Mouse (Mus musculus): ENCODE measurements around the gene Sema4b. TPM values are rescaled to one million over a fixed set of nuclear protein-coding genes. Genes with fewer than 3 reads are reported as not detected.

Gene Sema4b
- total and polyA plus RNA-seq, 2 experiments from 2014 or later = 29.2 to 43.7 TPM

DNA sequence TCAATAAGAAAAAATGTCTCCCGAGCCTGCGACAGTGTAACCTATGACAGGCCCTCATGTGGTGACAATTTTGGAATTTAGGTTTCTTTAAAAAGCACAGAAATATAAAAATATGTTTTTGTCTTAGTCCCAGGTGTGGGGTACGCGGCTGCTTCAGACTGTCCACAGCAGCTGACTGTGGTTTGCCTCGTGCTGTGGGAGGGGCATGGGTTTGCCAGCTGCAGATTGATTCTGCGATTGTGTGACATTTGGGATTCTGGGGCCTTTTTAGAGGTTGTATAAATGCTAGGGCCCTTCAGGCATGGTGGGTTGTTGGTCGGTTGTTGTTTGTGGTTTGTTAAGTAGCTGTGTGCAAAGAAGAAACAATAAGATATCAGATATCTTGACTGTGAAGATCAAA, 18.3 kb downstream of the Sema4b start:
- no peak overlapping the region for H3K9ac ChIP-seq (replicated peaks; ENCODE audit: low read length, poor library complexity, severe bottlenecking)
- no peak for DNase-seq (ENCODE audit: low spot score)
- H3K4me1 ChIP-seq (ENCODE audit: insufficient read depth, low read length) = peaks cover 8% of the 10 kb centered on the region
- WGBS = 89% methylated on average over 7 of the region's 7 CpGs
- no peak overlapping the region for H3K27ac ChIP-seq (ENCODE audit: low read depth, low read length)
- H3K4me3 ChIP-seq (ENCODE audit: low read depth, low read length) = no peak overlapping the region
- H3K9me3 ChIP-seq (ENCODE audit: low read length) = no peaks in the 10 kb centered on the region
- 0 out of 2 replicates have a peak, but pooled peaks cover 3% of the 10 kb centered on the region for H3K36me3 ChIP-seq (ENCODE audit: insufficient read depth, low read length)
- no peak for TF ChIP-seq CTCF (IDR thresholded peaks at IDR 0.05)
- H3K4me2 ChIP-seq (ENCODE audit: low read depth, low read length, poor library complexity, severe bottlenecking) = no peak overlapping the region
- H3K27me3 ChIP-seq (ENCODE audit: insufficient read depth, low read length) = no peaks in the 10 kb centered on the region
- ATAC-seq (ENCODE audit: low FRiP score) = no peak

DNA sequence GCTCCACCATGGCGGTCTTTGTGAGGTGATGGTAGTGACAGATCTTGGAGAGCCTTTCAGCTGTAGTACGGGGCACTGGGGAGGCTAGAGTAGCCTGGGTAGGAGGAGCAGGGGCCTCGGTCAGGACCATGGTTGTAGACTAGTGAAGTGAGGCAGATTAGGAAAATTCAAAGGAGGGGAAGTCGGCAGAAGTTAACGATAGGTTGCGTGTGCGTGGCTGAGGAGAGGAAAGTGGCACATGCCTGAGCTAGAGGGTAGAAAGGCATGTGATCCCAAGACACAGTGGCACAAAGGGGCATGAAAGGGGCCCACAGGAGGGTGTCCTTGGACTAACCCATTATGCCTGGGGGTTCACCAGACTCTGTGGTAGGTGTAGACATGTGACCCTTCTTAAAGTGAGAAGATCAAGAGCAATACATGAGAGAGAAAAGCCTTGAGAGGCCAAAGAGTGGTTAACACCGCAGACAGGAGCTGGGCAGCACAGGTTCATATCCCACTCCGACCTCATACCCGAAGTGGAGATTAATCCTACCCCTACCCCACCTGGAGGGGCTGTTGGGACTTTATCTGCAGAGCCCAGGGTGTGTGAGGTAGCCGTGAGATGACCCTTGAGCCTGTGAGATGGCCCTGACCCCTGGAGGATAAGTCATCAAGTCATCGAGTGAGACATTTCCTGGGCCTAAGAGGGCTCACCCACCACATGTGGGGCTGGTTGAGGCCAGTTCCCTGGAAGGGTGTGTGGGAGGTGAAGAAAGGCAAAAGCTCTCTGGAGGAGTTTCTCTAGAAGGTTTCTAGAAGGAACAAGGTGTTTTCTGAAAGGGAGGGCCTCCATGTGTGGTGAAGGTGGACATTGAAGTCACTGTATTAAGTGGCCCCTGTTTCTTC, 19.3 kb downstream of the Sema4b start:
- WGBS = 88% methylated on average over 12 of the region's 12 CpGs
- DNase-seq (ENCODE audit: low spot score) = no peak
- no peak for TF ChIP-seq CTCF (IDR thresholded peaks at IDR 0.05)
- H3K4me3 ChIP-seq (ENCODE audit: low read depth, low read length) = no peak overlapping the region
- peaks cover 5% of the 10 kb centered on the region for H3K4me1 ChIP-seq (ENCODE audit: insufficient read depth, low read length)
- no peak overlapping the region for H3K4me2 ChIP-seq (ENCODE audit: low read depth, low read length, poor library complexity, severe bottlenecking)
- no peak overlapping the region for H3K27ac ChIP-seq (ENCODE audit: low read depth, low read length)
- no peak for ATAC-seq (ENCODE audit: low FRiP score)
- H3K27me3 ChIP-seq (ENCODE audit: insufficient read depth, low read length) = no peaks in the 10 kb centered on the region
- no peaks in the 10 kb centered on the region for H3K9me3 ChIP-seq (ENCODE audit: low read length)
- 0 out of 2 replicates have a peak, but pooled peaks cover 3% of the 10 kb centered on the region for H3K36me3 ChIP-seq (ENCODE audit: insufficient read depth, low read length)
- no peak overlapping the region for H3K9ac ChIP-seq (replicated peaks; ENCODE audit: low read length, poor library complexity, severe bottlenecking)

DNA sequence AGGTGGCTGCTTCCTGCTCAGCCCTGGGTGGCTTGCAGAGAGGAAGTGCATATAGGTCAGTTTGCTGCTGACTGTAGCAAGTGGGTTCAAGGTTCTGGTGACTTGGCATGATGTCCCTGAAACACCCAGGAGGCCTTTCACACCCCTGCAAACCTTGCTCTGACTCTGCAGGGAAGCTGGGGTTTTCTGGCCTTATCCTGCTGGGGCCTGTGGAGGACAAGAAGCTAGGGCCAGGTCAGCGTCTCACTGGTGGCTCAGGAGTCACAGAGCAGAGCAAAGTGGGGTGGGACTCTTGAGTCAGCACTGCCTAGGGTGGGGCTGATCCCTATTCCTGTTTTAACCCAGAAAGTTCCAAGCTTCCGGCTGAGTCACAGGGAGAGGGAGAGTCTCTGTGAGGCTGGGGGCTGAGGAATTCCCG, 20.7 kb downstream of the Sema4b start:
- no peak overlapping the region for H3K4me3 ChIP-seq (ENCODE audit: low read depth, low read length)
- no peak for ATAC-seq (ENCODE audit: low FRiP score)
- no peaks in the 10 kb centered on the region for H3K9me3 ChIP-seq (ENCODE audit: low read length)
- no peak overlapping the region for H3K4me2 ChIP-seq (ENCODE audit: low read depth, low read length, poor library complexity, severe bottlenecking)
- no peak for DNase-seq (ENCODE audit: low spot score)
- no peaks in the 10 kb centered on the region for H3K27me3 ChIP-seq (ENCODE audit: insufficient read depth, low read length)
- 76% methylated on average over 3 of the region's 3 CpGs for WGBS
- 0 out of 2 replicates have a peak, but pooled peaks cover 3% of the 10 kb centered on the region for H3K36me3 ChIP-seq (ENCODE audit: insufficient read depth, low read length)
- no peak overlapping the region for H3K9ac ChIP-seq (replicated peaks; ENCODE audit: low read length, poor library complexity, severe bottlenecking)
- TF ChIP-seq CTCF (IDR thresholded peaks at IDR 0.05) = no peak
- no peaks in the 10 kb centered on the region; the same call in 1 of the 2 replicates for H3K4me1 ChIP-seq (ENCODE audit: insufficient read depth, low read length)
- H3K27ac ChIP-seq (ENCODE audit: low read depth, low read length) = no peak overlapping the region

DNA sequence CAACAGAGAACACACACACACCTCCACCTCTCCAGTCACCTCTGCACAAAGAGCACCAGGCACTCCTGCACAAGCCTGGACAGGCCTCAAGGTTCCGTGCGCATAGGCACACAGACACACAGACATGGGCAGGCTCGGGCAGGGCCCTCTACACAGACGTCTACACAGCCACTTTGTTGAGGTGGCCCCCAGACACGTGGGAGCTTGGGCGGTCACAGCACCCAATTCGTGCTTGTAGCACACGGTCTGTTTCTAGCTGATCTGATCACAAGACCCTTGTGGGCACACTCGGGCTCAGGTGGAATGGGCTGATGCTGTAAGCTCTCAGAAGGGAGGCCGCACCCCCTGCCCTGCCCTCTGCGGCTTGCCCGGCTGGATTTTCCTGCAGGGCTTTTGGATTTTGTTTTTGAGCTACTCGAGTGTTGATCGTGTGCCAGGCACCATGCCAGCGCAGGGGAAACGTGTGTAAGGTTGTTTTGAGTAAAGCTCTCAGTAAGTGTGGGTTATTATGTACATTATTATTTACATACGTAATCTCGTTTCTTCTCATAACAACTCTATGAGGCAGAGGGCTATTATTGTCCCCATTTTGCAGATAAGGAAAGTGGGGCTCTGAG, 21.5 kb downstream of the Sema4b start:
- DNase-seq (ENCODE audit: low spot score) = no peak
- no peaks in the 10 kb centered on the region; the same call in 1 of the 2 replicates for H3K4me1 ChIP-seq (ENCODE audit: insufficient read depth, low read length)
- H3K27ac ChIP-seq (ENCODE audit: low read depth, low read length) = no peak overlapping the region
- H3K36me3 ChIP-seq (ENCODE audit: insufficient read depth, low read length) = peaks cover 4% of the 10 kb centered on the region; the same call in 1 of the 2 replicates
- H3K4me2 ChIP-seq (ENCODE audit: low read depth, low read length, poor library complexity, severe bottlenecking) = no peak overlapping the region
- H3K4me3 ChIP-seq (ENCODE audit: low read depth, low read length) = no peak overlapping the region
- H3K9ac ChIP-seq (replicated peaks; ENCODE audit: low read length, poor library complexity, severe bottlenecking) = no peak overlapping the region
- H3K9me3 ChIP-seq (ENCODE audit: low read length) = no peaks in the 10 kb centered on the region
- no peaks in the 10 kb centered on the region for H3K27me3 ChIP-seq (ENCODE audit: insufficient read depth, low read length)
- no peak for ATAC-seq (ENCODE audit: low FRiP score)
- TF ChIP-seq CTCF (IDR thresholded peaks at IDR 0.05) = no peak
- 75% methylated on average over 18 of the region's 18 CpGs for WGBS

DNA sequence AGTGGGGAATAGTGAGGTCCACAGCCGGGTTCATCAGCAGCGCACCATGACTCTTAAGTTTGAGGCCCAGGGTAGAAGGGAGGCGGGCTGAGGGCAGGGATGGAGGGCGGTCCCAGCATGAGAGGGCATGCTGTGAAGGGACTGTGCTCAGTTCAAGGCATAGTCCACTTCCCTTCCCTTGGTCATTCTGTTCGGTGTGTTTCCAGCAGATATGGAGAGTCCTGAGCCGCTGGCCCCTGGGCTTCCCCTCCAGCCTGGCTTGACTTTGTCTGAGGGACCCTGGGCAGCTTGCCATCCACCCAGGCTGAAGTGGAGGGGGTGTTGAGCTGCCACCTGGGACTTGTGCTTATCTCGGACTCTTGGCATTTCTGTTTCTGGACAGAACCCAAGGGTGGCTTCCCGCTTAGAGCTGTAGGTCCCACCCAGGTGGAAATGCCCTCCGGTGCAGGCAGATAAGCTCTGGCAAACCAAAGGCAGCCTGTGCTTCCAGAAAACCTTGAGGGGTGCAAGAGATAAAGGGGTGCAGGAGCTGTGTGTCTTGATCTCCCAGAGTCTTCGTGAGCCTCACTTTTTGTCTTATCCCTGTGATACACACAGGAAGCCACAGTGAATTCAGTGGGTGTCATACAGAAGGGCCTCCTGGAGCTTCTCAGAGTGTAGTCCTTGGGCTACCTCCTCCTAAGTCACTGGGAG, 22.2 kb downstream of the Sema4b start:
- Histone ChIP-seq H3K36me3 (ENCODE audit: insufficient read depth, low read length) (peaks cover 10% of the 10 kb centered on the region; the same call in 1 of the 2 replicates), H3K4me1 (ENCODE audit: insufficient read depth, low read length) (no peaks in the 10 kb centered on the region), H3K9me3 (ENCODE audit: low read length) (no peaks in the 10 kb centered on the region), H3K27me3 (ENCODE audit: insufficient read depth, low read length) (no peaks in the 10 kb centered on the region), H3K4me2 (ENCODE audit: low read depth, low read length, poor library complexity, severe bottlenecking) (no peak overlapping the region), H3K4me3 (ENCODE audit: low read depth, low read length) (no peak overlapping the region), H3K9ac (replicated peaks; ENCODE audit: low read length, poor library complexity, severe bottlenecking) (no peak overlapping the region), H3K27ac (ENCODE audit: low read depth, low read length) (no peak overlapping the region)
- no peak for ATAC-seq (ENCODE audit: low FRiP score)
- DNase-seq (ENCODE audit: low spot score) = no peak
- WGBS = 72% methylated on average over 10 of the region's 10 CpGs
- no peak for TF ChIP-seq CTCF (IDR thresholded peaks at IDR 0.05)

Data from midbrain, postnatal 0 days (tissue).